Mouse (Mus musculus): Measurements from ENCODE around the gene Map1b.
A peak's percentile ranks its signal among the peaks of the same experiment; 100 is the strongest.

DNA sequence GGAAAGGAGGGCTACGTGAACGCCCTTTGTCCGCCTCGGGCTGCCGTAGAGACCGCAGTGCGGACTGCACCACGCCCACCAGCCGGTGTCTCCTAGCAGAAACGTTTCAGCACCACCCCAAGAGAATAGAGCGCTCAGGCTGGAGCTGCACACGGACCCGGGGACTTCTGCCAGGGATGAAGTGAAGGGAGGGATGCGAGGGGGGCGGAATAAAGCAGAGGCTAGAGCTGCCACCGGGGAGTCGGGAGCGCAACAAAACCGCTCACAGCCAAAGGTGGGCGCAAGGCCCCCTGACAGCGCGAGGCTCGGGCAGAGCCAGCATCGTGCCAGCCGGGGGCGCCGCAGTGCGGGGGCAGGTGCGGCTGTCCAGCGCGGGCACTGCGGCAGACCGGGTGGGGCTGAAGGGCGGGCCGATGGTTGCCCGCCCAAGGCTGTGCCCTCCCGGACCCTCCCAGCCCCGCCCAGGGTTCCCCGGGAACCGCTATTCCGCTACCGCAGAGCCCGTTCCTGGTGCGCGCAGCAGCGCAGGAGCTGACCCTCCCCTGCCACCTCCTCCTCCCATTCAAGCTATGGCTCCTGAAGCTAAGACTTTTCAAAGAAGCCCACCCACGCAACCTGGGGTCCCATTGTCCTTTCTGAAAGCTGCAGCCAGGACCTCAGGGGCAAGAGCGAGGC, 1.3 kb downstream of the Map1b start:
- peak; percentile 20 for TF ChIP-seq CTCF (IDR thresholded peaks at IDR 0.05; ENCODE audit: low read depth)
- no peak for TF ChIP-seq EP300 (IDR thresholded peaks at IDR 0.05; ENCODE audit: low read depth)
